Comparison of ENCODE assay signal across 12 mouse cellular contexts in the genomic region with DNA sequence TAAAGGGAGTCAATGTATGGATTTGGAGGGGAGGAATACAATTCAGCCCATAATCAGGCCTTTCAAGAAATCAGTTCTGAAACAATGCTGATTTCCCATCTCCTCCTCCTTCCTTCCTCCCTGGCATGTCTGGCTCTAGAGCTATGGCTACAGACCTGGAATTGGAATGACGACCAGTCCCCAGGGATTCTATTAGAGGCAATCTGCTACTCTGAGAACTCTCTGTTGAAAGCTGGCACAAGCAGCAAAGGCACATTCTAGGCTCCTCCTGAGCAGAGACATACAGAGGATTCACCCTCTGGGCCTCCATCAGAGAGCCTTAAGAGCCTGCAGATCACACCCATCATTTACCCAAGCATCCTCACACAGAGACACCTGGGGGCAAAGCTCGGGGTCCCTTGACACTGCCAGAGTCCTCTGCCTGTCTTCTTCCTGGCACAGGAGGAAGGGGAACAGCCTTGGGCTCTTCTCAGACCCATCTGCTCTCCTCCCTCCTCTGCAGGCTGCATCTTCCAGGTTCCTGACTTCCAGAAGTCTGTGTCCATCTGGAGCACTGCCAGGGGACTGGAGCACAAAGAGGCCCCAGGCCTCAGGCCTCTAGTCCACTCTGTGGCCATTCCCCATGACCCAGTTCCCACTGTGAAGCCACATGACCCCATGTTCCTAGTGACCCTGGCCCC.
DNase-seq lines count a peak whose midpoint lies in the region; ATAC-seq lines count a peak whose summit lies in the region.
"Had no signal": no experiment of that assay in that cellular context is flagged by ENCODE, and none has a peak within 500 bp of the region (broad histone marks: within the 10 kb centered on the region; RNA-seq: fewer than 3 reads in every experiment).

No protein-coding gene starts in this region.

- H3K36me3 ChIP-seq in hindbrain, embryonic 10.5 days: no peaks in the 10 kb centered on the region
- H3K36me3 ChIP-seq in hindbrain, embryonic 12.5 days: no peaks in the 10 kb centered on the region
- H3K36me3 ChIP-seq in heart, embryonic 15.5 days: no peaks in the 10 kb centered on the region
- H3K36me3 ChIP-seq: liver, embryonic 15.5 days had no signal

- no peak overlapping the region for H3K4me2 ChIP-seq in hindbrain, embryonic 12.5 days (replicated peaks)
- no peak overlapping the region for H3K4me2 ChIP-seq in heart, embryonic 15.5 days
- H3K4me2 ChIP-seq: forebrain, embryonic 13.5 days; liver, embryonic 15.5 days had no signal

- no peaks in the 10 kb centered on the region for H3K9me3 ChIP-seq in hindbrain, embryonic 10.5 days
- H3K9me3 ChIP-seq in hindbrain, embryonic 12.5 days (replicated peaks): no peaks in the 10 kb centered on the region
- H3K9me3 ChIP-seq in heart, embryonic 15.5 days (replicated peaks): no peaks in the 10 kb centered on the region
- H3K9me3 ChIP-seq: forebrain, embryonic 13.5 days; liver, embryonic 15.5 days had no signal

- ATAC-seq in hindbrain, embryonic 12.5 days (ENCODE audit: low FRiP score): no peak
- ATAC-seq in heart, embryonic 15.5 days (replicated peaks; ENCODE audit: insufficient number of reproducible peaks, insufficient read depth, low FRiP score, low read depth): 0 out of 2 replicates have a peak, but pooled peaks have one; percentile 29
- ATAC-seq in inflammation-experienced regulatory T-cells, adult 6 months: no peak
- ATAC-seq: forebrain, embryonic 13.5 days had no signal

- 57% methylated on average over 2 of the region's 2 CpGs for WGBS in hindbrain, embryonic 10.5 days
- 75% methylated on average over 2 of the region's 2 CpGs for WGBS in hindbrain, embryonic 12.5 days
- WGBS in heart, embryonic 15.5 days: 70% methylated on average over 2 of the region's 2 CpGs

- H3K4me1 ChIP-seq in hindbrain, embryonic 10.5 days (replicated peaks): peaks cover 23% of the 10 kb centered on the region
- H3K4me1 ChIP-seq in hindbrain, embryonic 12.5 days: peaks cover 7% of the 10 kb centered on the region; the same call in 1 of the 2 replicates
- H3K4me1 ChIP-seq in heart, embryonic 15.5 days (replicated peaks): peaks cover 49% of the 10 kb centered on the region

- no peak for DNase-seq in hindbrain, embryonic 10.5 days (ENCODE audit: low spot score)
- DNase-seq in adipocyte (ENCODE audit: low spot score): peak; percentile 75
- peak; percentile 63 to 64 for DNase-seq in cerebellum, adult 18-20 months
- DNase-seq in natural killer cell, adult 2 months (ENCODE audit: low spot score in 2 of 2): no peak
- DNase-seq in right cerebral cortex, postnatal 25 days: no peak

- H3K27ac ChIP-seq in hindbrain, embryonic 10.5 days: peak overlapping the region; percentile 17; the same call in 1 of the 2 replicates
- H3K27ac ChIP-seq in hindbrain, embryonic 12.5 days: no peak overlapping the region
- no peak overlapping the region for H3K27ac ChIP-seq in heart, embryonic 15.5 days
- H3K27ac ChIP-seq: forebrain, embryonic 13.5 days; kidney, postnatal 0 days; liver, embryonic 15.5 days; macrophage had no signal

- peaks cover 48% of the 10 kb centered on the region for H3K27me3 ChIP-seq in hindbrain, embryonic 10.5 days (ENCODE audit: insufficient read depth, poor library complexity, severe bottlenecking)
- H3K27me3 ChIP-seq in hindbrain, embryonic 12.5 days: peaks cover 14% of the 10 kb centered on the region
- H3K27me3 ChIP-seq in heart, embryonic 15.5 days: 0 out of 2 replicates have a peak, but pooled peaks cover 7% of the 10 kb centered on the region
- H3K27me3 ChIP-seq: forebrain, embryonic 13.5 days had no signal

- H3K4me3 ChIP-seq in hindbrain, embryonic 10.5 days: no peak overlapping the region
- no peak overlapping the region for H3K4me3 ChIP-seq in hindbrain, embryonic 12.5 days
- H3K4me3 ChIP-seq in heart, embryonic 15.5 days: no peak overlapping the region
- H3K4me3 ChIP-seq: forebrain, embryonic 13.5 days; liver, embryonic 15.5 days had no signal

- H3K9ac ChIP-seq in hindbrain, embryonic 12.5 days: no peak overlapping the region
- no peak overlapping the region for H3K9ac ChIP-seq in heart, embryonic 15.5 days
- H3K9ac ChIP-seq: forebrain, embryonic 13.5 days; liver, embryonic 15.5 days had no signal

Comparison
In these comparisons a context has a peak if more than half of its experiments do, and no peak if none do; other contexts are left out.
1. DNase-seq: peak in adipocyte (single experiment) and cerebellum, adult 18-20 months (2 of 2); none in hindbrain, embryonic 10.5 days (single experiment), natural killer cell, adult 2 months (0 of 2) and right cerebral cortex, postnatal 25 days (single experiment).